Mouse (Mus musculus): ENCODE data around the gene Pitpnm1. TPM values are rescaled to one million over a fixed set of nuclear protein-coding genes. Genes with fewer than 3 reads are reported as not detected.
"Not testable (repeated sequence)": the region's sequence is repeated elsewhere in the genome, so short reads cannot be mapped to it uniquely, and the experiment has no call there.

Pitpnm1 gene
- total RNA-seq, 2 experiments from 2014 or later, result 234 to 237 TPM

DNA sequence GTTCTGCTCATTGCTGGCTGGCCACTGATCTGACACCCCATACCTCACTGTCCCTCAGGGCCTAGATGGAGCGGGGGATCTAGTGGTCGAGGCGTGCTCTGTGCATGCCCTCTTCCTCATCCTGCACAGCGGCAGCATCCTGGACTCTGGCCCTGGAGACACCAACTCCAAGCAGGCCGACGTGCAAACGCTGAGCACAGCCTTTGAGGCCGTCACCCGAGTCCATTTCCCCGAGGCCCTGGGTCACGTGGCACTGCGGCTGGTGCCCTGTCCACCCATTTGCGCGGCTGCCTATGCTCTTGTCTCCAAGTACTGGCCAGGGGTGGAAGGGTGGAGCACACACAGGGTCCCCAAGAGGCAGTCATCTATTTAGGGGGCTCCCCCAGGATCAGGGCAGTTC, 6.9 kb downstream of the Pitpnm1 start:
- intact Hi-C loops (cut with DNase I), result loop anchor here (10.0 kb wide), 1 partner anchor 118 kb away; no protein-coding TSS in a partner anchor
- no peak for DNase-seq (ENCODE audit: extremely low spot score in 1 of 2, low spot score in 2 of 2)

DNA sequence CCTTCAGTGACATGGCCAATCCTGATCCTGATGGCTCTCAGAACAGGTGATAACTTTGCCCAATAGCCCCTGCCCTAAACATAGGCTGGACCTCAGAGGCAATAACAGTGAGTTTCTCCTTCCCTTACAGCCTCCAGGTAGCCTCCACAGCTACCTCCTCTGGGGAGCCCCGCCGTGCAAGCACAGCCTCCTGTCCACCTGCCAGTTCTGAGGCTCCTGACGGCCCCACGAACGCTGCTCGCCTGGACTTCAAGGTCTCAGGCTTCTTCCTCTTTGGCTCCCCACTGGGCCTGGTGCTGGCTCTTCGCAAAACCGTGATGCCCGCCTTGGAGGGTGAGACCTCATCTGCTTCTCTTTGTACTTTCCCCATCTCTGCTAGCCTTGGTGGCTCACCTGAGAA, 8.7 kb downstream of the Pitpnm1 start:
- DNase-seq (ENCODE audit: extremely low spot score in 1 of 2, low spot score in 2 of 2), result no peak
- intact Hi-C loops (cut with DNase I), result loop anchor here (10.0 kb wide), 1 partner anchor 116 kb away; no protein-coding TSS in a partner anchor

GRCm38 (mm10) chr19:4112063-4112960, 12.5 kb downstream of the Pitpnm1 start:
- intact Hi-C loops (cut with DNase I), result no loop called here
- DNase-seq (ENCODE audit: extremely low spot score in 1 of 2, low spot score in 2 of 2), result no peak

DNA sequence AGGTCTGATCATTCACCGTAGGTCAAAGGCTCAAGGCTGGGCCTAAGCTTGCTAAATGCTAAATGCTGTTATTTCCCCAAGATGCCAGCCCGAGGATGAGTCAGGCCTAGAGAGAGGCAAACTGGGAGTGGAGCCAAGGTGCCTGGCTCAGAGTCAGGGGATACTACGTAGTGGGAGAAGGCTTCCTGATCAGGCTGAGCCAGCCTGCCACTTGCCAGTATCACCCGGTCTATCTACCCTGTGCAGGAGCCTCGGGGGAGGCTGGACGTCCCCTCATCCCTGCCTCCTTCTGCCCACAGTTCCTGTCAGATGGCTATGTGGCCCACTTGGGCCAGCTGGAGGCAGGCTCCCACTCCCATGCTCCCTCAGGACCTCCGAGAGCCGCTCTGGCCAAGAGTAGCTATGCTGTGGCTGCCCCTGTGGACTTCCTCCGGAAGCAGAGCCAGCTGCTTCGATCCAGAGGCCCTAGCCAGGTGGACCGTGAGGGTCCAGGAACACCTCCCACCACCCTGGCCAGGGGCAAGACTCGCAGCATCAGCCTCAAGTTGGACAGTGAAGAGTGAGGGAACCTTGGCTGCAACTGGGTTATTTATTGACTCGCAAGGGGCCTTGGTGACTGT, 13.5 kb downstream of the Pitpnm1 start:
- intact Hi-C loops (cut with DNase I), result no loop called here

GRCm38 (mm10) chr19:4113806-4114230, 14.0 kb downstream of the Pitpnm1 start:
- intact Hi-C loops (cut with DNase I), result no loop called here
- no peak for DNase-seq (ENCODE audit: extremely low spot score in 1 of 2, low spot score in 2 of 2)

More for the DNA sequence above, 13.5 kb downstream of the Pitpnm1 start:
- DNase-seq (ENCODE audit: extremely low spot score in 1 of 2, low spot score in 2 of 2), result peak in 1 of 2 experiments; percentile 80

- DNase-seq (ENCODE audit: extremely low spot score in 1 of 2, low spot score in 2 of 2), result no peak
- intact Hi-C loops (cut with DNase I), result no loop called here
These were observed 14.8 kb downstream of the Pitpnm1 start for GRCm38 (mm10) chr19:4114551-4114950.

DNA sequence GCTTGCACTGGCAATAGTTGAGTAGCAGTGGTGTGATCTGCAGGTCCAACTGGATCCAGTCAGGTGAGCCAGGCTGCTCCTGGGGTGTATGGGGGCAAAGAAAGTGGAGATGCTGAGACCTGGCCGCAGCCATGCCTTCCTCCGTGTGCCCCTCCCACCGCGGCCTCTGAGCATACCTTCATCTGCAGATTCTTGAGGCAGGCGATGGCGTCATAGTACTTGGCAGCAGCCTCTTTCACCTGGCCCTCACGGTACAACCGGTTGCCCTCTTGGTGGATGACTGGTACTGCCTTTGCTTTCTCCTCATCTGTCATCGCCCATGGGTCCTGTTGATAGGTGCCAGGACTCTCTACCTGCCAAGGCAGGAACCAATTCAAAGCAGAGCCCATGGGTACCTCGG, 15.3 kb downstream of the Pitpnm1 start:
- intact Hi-C loops (cut with DNase I), result no loop called here
- no peak for DNase-seq (ENCODE audit: extremely low spot score in 1 of 2, low spot score in 2 of 2)

GRCm38 (mm10) chr19:4115816-4116215, 16.0 kb downstream of the Pitpnm1 start:
- intact Hi-C loops (cut with DNase I), result no loop called here
- no peak for DNase-seq (ENCODE audit: extremely low spot score in 1 of 2, low spot score in 2 of 2)

DNA sequence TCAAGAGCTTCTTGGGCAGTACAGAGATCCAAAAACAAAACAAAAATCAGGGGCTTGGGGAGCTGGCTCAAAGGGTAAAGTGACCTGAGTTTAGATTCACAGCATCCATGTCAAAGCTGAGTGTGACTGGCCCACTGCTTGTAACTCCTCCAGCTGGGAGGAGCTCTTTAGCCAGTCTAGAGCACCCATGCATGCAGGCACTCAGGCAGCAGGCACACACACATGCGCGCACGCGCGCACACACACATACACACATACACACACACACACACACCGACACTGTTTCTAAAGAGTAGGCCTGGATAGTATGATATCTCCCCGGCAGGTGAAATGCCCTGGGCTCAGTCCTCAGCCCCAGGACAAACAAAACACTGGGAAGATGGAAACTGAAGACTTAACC, 17.2 kb downstream of the Pitpnm1 start:
- intact Hi-C loops (cut with DNase I), result no loop called here
- no peak for DNase-seq (ENCODE audit: extremely low spot score in 1 of 2, low spot score in 2 of 2)

DNA sequence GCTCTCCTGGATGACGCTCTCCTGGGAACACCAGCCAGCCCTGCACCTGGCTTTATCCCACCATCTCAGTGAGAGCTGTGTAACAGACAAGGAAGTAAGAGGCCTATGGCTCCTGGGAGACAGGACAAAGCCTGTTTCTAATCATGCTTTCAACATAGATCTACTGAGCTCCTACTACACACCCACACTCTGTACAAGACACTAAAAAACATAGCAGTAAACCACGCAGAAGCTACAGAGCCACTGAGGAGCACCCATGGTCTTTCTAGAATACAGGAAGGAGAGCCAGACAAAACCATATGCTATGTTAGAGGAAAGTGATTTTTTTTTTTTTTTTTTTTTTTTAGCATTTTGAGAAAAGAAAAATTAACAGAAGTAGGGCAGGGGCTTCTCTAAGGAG, 18.6 kb downstream of the Pitpnm1 start:
- intact Hi-C loops (cut with DNase I), result no loop called here
- DNase-seq (ENCODE audit: extremely low spot score in 1 of 2, low spot score in 2 of 2), result no peak

GRCm38 (mm10) chr19:4119716-4120487, 20.1 kb downstream of the Pitpnm1 start:
- DNase-seq (ENCODE audit: extremely low spot score in 1 of 2, low spot score in 2 of 2), result no peak
- intact Hi-C loops (cut with DNase I), result no loop called here

GRCm38 (mm10) chr19:4120496-4120895, 20.7 kb downstream of the Pitpnm1 start:
- no peak for DNase-seq (ENCODE audit: extremely low spot score in 1 of 2, low spot score in 2 of 2)
- intact Hi-C loops (cut with DNase I), result no loop called here

- DNase-seq (ENCODE audit: extremely low spot score in 1 of 2, low spot score in 2 of 2), result peak; percentile 98
- intact Hi-C loops (cut with DNase I), result no loop called here
These were observed 21.5 kb downstream of the Pitpnm1 start for GRCm38 (mm10) chr19:4121097-4121805.

DNA sequence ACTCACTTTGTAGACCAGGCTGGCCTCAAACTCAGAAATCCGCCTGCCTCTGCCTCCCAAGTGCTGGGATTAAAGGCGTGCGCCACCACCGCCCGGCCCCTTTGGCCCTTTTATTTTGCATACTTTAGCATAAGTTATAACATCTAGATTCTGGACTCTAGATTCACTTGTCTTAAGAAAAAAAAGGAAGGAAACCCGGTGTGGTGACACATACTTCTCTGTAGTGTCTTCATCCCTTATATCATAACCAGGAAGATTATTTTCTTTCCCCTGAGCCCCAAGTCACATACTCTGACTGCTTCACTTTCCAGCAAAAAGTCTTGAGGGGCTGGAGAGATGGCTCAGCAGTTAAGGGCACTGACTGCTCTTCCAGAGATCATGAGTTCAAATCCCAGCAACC, 22.1 kb downstream of the Pitpnm1 start:
- DNase-seq (ENCODE audit: extremely low spot score in 1 of 2, low spot score in 2 of 2); intact Hi-C loops (cut with DNase I): not testable (repeated sequence)

DNA sequence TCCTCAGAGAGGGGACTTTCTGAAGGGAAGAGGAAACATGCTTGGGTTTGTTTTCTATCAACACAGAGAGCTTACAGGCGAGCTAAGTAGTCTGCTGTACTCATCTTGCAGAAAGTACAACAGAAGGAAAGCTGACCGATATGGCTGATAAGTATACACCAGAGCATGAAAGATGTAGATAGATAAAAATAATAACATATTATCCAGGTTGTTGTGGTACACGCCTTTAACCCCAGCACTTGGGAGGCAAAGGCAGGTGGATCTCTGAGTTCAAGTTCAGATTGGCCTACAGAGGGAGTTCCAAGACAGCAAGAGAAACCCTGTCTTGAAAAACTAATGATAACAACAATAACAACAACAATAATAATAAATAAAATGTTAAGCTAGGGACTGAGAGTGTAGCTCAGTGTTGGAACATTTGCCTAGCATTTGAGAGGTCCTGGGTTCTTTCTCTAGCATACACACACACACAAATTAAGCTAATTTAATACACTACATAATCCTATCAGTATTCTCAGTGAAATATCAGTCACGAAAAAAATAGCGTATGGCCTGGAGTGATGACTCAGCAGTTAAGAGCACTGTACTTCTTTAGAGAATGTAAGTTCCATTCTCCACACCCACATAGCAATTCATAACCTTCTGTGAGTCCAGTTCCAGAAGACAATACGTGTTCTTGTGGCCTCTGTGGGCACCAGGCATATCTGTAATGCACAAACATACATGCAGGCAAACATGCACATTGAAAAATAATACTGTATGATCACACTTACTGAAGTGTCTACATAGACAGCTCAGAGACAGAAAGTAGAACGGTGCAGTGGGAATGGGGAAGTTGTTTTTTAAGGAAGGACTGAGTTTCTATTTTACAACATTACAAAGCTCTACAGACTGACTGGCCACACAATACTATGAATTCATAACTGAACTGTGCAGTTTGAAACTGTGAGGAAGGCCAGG, 22.9 kb downstream of the Pitpnm1 start:
- DNase-seq (ENCODE audit: extremely low spot score in 1 of 2, low spot score in 2 of 2), result no peak
- intact Hi-C loops (cut with DNase I), result no loop called here

DNA sequence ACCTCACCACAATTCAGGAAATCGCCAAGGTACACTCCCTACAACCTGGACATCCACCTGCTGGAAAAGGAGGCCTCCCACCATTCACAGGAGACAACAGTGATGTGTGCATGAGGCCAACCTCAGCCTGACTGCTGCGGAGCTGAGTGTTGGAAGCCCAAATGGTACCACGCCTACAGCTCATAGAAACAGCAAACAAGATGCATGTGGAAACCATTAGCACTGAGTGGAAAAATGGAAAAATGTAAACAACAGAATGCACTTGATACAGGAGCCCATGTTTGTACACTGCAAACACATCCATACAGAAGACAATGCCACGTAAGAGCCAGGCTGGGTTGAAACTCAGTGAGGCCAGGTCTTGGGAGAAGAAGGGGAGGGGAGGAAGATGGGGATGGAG, 24.6 kb downstream of the Pitpnm1 start:
- no peak for DNase-seq (ENCODE audit: extremely low spot score in 1 of 2, low spot score in 2 of 2)

DNA sequence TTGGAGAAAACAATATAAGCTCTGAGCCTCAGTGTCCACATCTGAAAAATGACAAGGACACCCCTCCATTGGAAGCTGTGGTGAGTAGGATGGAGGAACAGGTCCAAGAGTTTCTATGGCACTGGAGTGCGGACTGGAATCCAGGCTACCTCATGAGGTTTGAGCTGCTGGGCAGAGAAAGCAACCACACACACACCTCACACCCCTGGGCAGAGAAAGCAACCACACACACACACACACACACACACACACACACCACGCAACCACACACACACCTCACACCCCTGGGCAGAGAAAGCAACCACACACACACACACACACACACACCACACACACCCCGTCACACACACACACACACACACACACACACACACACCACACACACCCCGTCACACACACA, 25.5 kb downstream of the Pitpnm1 start:
- not testable (repeated sequence) for DNase-seq (ENCODE audit: extremely low spot score in 1 of 2, low spot score in 2 of 2)
- intact Hi-C loops (cut with DNase I), result loop anchor here (5.0 kb wide), 1 partner anchor 77 kb away; the partner anchor contains the start of gene Rad9a

More for the DNA sequence above, 24.6 kb downstream of the Pitpnm1 start:
- intact Hi-C loops (cut with DNase I), result no loop called here

Data from left cerebral cortex, postnatal 10 days (tissue).